Mouse (Mus musculus) stomach, postnatal 0 days (tissue): ENCODE data around the gene Acly.

Experiments
- CTCF ChIP-seq: IDR thresholded peaks from 2 replicates; pipeline ENCODE4 v1.5.1; 2016; ENCODE audit warnings: antibody characterized with exemption, low read depth, mild to moderate bottlenecking, moderate library complexity
- EP300 ChIP-seq: optimal IDR thresholded peaks from 2 replicates; pipeline ENCODE3; 2016; ENCODE audit warnings: antibody characterized with exemption

GRCm38 (mm10) chr11:100536466-100536865 is 8.7 kb upstream of the Acly start:
- TF ChIP-seq CTCF = no peak
- no peak for TF ChIP-seq EP300
